Mouse (Mus musculus) hindlimb bud, embryonic 11.5 days (tissue): Measurements from ENCODE around the gene Unc13a.
A peak's percentile ranks its signal among the peaks of the same experiment; 100 is the strongest.
"Not testable (repeated sequence)": the region's sequence is repeated elsewhere in the genome, so short reads cannot be mapped to it uniquely, and the experiment has no call there.

ENCODE experiments used
- DNase-seq: peaks from one replicate; pipeline ENCODE4 v3.0.0-alpha.2; 2012; ENCODE audit warnings: low read depth, low spot score; ENCODE audit errors: extremely low spot score

Gene Unc13a

GRCm38 (mm10) chr8:71671549-71671965, at the start of gene Unc13a:
TSS of gene Unc13a (minus strand) at chr8:71671757.
- peak; percentile 49 for DNase-seq

GRCm38 (mm10) chr8:71719928-71720457, 48.4 kb upstream of the Unc13a start:
- peak; percentile 37 for DNase-seq

DNA sequence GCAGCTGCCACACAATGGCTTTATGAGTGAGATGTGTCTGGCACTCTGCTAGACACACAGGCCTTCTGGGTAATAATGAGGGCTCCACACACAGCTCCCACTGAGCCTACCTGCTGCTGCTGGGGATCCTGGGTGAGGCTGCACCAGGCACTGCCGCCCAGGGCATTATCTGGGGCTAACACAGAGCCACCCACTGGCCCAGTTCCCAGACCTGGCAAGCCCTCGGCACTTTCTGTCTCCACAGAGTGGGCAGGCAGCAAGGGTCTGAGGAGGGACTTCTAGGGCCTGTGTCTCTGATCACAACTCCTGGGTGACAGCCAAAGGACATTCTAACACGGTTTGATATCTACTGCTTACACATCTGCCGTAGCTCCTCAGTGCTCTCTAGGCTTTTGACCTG, 47.7 kb upstream of the Unc13a start:
- no peak for DNase-seq

DNA sequence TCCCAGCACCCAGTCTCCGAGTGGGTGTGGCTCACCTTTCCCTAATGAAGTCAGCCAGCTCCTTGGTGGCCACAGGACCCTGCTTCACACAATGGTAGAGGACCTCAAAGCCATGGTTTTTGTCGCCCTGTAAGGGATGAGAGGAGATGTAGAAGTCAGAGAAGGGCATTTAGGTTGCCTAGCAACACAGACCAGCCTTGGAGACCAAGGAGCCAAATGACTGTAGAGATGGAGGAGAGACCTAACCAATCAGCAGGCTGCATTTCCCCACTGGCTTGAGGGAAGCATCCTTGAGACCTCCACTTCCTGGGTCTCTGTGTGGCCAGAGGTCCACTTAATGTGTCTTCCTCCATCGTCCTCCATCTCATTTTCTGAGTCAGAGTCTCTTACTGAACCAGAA, 46.7 kb upstream of the Unc13a start:
- DNase-seq: no peak

- DNase-seq: no peak
These were observed 45.5 kb upstream of the Unc13a start for GRCm38 (mm10) chr8:71717096-71717495.

DNA sequence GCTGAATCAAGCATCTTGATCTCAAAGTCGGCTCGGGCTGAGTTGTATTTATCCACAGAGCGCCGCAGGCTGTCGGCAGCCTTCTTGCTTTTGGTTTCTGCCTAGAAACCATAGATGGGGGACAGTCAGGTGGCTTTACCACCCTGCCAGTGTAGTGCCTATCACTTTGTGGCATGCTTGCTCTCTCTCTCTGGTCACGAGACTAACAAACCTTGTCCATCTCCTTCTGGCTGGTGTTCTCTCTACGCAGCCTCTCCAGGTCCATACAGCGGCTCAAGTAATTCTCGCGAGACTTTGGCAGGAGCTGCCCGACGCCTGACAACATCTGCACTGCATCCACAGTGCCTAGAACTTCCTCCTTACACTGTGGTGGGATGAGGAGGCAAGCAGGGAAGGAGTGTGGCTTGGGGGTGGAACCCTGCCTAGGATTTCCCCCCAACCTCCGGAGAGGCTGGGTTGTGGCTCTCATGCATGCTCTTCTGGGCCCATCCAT, 45.0 kb upstream of the Unc13a start:
- no peak for DNase-seq

DNA sequence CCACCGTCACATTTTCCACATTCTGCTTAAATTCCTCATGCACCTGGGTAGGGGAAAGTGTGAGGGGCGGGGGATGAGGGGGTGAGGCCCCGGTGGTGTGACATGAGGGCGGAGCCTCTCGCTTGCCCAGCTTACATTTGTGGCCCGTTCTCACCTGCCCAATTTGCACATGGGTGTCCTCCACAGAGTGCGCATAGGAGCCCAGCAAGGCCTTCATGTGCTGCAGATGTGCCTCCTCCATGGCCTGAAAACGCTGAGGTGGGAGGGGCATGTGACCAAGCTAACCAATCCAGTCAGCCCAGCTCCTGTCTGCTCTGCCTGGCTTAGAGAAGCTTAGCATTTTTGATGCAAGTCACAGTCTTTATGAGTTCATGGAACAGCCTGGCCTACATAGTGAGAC, 44.0 kb upstream of the Unc13a start:
- no peak for DNase-seq

DNA sequence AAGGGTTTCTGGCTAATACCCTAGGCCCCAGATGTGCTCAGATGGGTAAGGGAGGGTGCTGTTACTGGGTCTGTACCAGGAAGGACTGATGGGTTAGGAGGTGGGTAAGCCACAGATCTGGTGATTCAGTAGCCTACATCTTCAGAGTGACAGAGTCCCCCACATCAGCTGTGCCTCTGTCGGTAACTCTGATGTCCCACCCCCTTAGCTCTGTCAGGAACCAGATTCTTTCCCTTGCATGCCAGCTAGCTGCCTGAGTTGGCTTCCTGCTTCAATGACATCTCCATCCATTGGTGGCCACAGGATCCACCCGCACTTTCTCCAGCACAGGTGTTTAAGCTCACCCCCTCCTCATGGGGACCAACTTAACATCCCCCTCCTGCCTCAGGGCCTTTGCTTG, 40.0 kb upstream of the Unc13a start:
- DNase-seq: no peak

- no peak for DNase-seq
These were observed 38.4 kb upstream of the Unc13a start for GRCm38 (mm10) chr8:71709800-71710446.

GRCm38 (mm10) chr8:71709134-71709799, 37.7 kb upstream of the Unc13a start:
- no peak for DNase-seq

DNA sequence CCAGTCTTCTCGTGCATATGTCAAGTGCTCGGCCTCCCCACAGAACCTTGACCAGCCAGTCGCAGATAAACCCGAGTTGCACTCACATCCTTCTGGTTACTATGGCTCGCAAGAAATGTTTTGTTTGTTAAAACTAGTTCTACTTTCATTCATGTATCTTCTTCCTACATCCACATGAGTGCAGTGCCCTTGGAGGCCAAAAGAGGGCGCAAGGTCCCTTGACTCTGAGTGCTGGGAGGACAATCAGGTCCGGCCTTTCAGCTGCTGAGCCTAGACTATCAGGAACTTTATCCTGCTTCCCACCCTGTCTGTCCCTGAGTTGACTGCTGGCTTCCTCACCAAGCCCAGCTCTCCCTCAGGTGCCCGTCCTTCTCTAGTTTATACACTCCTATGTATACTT, 36.3 kb upstream of the Unc13a start:
- no peak for DNase-seq

- not testable (repeated sequence) for DNase-seq
These were observed 31.8 kb upstream of the Unc13a start for GRCm38 (mm10) chr8:71703400-71703799.

DNA sequence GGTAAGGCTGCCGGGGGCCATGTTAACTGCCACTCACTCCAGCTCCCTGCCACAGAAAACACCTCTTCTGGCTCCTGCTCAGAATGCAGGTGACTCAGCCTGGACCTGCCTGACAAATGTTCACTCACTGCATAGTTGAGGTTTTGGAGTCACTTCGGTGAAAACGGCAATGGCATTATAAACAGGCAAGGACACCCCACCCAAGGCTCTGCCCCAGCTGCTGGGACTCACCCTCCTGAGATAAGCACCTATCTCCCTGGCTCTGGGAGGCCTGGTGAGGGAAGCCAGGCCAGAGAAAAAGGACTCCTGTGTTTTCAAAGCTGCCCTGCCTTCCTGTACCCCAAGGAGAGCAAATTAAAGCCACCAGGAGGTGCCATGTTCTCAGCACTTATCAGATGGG, 31.4 kb upstream of the Unc13a start:
- DNase-seq: no peak

DNA sequence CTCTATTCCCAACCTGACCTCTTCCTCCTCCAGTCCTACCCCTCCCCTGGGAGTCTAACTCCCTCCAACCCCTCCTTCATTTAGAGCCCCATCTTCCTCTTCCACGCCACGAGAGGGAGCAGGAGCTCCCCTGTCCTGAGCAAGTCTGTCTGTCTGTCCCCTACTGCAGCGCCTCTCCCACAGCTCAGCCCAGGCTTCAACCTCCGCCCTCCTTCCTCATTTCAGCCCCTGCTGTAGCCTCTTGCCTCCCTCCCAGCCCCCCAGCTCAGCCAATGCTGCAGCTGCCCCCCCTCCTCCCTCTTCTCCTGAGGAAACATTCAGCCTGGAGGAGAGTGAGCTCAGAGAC, 30.5 kb upstream of the Unc13a start:
- no peak for DNase-seq

GRCm38 (mm10) chr8:71701414-71702086, 30.0 kb upstream of the Unc13a start, which contains the start of gene B3gnt3:
TSS of gene B3gnt3 (minus strand) at chr8:71701789.
- DNase-seq: no peak

GRCm38 (mm10) chr8:71700493-71701269, 29.1 kb upstream of the Unc13a start:
- no peak for DNase-seq

DNA sequence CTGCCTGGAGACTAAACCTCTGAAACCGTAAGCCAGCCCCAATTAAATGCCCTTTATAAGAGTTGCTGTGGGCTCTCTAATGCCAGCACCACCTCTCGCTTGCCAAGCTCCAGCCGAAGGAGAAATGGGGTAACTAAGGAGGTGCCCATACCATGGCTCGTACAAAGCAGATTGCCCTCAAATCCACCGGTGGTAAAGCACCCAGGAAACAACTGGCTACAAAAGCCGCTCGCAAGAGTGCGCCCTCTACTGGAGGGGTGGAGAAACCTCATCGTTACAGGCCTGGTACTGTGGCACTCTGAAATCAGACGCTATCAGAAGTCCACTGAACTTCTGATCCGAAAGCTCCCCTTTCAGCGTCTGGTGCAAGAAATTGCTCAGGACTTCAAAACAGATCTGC, 23.9 kb upstream of the Unc13a start:
- DNase-seq: not testable (repeated sequence)

DNA sequence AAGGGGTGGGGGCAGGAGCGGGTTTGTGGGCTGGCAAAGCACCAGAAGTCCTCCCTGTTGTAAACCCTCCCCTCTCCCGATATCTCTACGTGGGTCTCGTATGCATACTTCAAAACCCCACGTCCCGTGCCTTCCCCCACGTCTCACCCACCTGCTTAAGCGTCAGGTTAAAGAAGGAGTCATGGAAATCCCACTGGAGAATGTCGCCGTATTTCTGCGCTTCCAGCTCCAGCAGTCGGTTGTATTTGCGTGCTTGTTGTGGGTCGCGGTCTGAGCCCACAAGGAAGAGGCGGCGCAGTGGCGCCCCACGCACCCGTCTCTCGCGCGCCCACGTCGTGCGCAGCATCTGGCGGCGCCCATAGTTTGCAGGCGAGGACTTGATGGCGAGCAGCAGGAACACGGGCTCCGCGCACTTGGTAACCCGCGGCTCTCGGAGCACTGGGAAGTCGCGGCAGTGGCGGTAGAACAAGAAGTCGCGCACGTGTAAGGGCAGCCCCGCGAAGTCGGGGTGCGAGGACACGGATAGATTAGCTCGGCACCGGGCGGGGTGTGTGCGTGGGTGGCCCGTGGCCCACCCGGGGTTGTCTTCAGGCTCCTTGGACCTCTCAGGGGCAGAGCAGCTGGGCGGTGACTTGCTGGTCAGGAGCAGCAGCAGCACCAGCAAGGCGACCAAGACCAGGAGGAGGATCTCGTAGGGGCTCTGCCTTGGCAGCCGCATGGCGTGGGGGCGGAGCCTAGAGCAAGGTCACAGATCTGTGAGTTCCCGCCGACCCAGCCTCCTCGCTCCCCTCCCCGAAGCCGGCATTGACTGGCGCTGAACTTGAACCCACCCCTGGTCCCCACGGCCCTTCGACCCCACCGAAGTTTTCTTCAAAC, 21.8 kb upstream of the Unc13a start:
- no peak for DNase-seq

DNA sequence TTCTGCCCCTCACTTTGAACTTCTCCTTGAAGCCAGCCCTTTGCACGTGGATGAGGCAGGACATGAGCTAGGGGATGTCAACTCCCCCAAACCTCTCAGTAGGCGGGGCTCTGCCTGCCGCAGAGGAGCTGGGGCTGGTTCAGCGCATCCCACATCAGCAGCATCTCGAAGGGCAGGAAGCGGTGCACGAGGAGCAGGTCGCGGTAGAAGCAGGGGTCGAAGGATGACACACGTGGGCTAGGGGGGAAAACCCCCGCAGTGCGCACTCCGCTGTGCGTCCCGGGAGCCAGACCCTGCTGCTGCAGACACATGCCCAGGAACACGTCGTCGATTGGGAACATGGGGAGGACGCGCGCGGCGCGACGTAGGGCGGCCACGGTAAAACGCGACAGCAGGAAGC, 21.0 kb upstream of the Unc13a start:
- DNase-seq: no peak

GRCm38 (mm10) chr8:71689028-71689427, 17.5 kb upstream of the Unc13a start, which contains the start of gene Insl3:
TSS of gene Insl3 (plus strand) at chr8:71689214.
- DNase-seq: no peak
